Mouse (Mus musculus): ENCODE results near the gene St8sia1. TPM values are rescaled to one million over a fixed set of nuclear protein-coding genes. Genes with fewer than 3 reads are reported as not detected.
"Not testable (repeated sequence)": the region's sequence is repeated elsewhere in the genome, so short reads cannot be mapped to it uniquely, and the experiment has no call there.

The St8sia1 gene
- polyA plus RNA-seq, 1 experiment from 2014 or later = 2.9 TPM

GRCm38 (mm10) chr6:142992099-142992498, 27.8 kb upstream of the St8sia1 start:
- 36% methylated on average over 7 of the region's 7 CpGs for WGBS

GRCm38 (mm10) chr6:142991391-142992059, 27.3 kb upstream of the St8sia1 start:
- WGBS = 36% methylated on average over 7 of the region's 7 CpGs

More at GRCm38 (mm10) chr6:142992099-142992498, 27.8 kb upstream of the St8sia1 start:
- ATAC-seq (ENCODE audit: insufficient number of reproducible peaks, insufficient read depth, low FRiP score, low TSS enrichment) = no peak
- H3K4me1 ChIP-seq = peaks cover 24% of the 10 kb centered on the region
- no peak overlapping the region for H3K9ac ChIP-seq
- H3K27me3 ChIP-seq = peaks cover 3% of the 10 kb centered on the region; the same call in 1 of the 2 replicates
- H3K9me3 ChIP-seq = no peaks in the 10 kb centered on the region
- H3K27ac ChIP-seq = no peak overlapping the region
- no peak overlapping the region for H3K4me3 ChIP-seq
- H3K4me2 ChIP-seq (replicated peaks) = no peak overlapping the region
- H3K36me3 ChIP-seq = no peaks in the 10 kb centered on the region

GRCm38 (mm10) chr6:142990516-142990915, 26.3 kb upstream of the St8sia1 start:
- WGBS = 81% methylated on average over 9 of the region's 9 CpGs
- H3K4me2 ChIP-seq (replicated peaks) = no peak overlapping the region
- ATAC-seq (ENCODE audit: insufficient number of reproducible peaks, insufficient read depth, low FRiP score, low TSS enrichment) = no peak
- no peak overlapping the region for H3K27ac ChIP-seq
- H3K9ac ChIP-seq = no peak overlapping the region
- peaks cover 24% of the 10 kb centered on the region for H3K4me1 ChIP-seq
- no peak overlapping the region for H3K4me3 ChIP-seq
- peaks cover 3% of the 10 kb centered on the region; the same call in 1 of the 2 replicates for H3K27me3 ChIP-seq
- no peaks in the 10 kb centered on the region for H3K9me3 ChIP-seq
- H3K36me3 ChIP-seq = no peaks in the 10 kb centered on the region

More at GRCm38 (mm10) chr6:142991391-142992059, 27.3 kb upstream of the St8sia1 start:
- Histone ChIP-seq H3K4me3 (no peak overlapping the region), H3K9ac (no peak overlapping the region), H3K27me3 (peaks cover 3% of the 10 kb centered on the region; the same call in 1 of the 2 replicates), H3K27ac (no peak overlapping the region), H3K4me2 (replicated peaks) (no peak overlapping the region), H3K9me3 (no peaks in the 10 kb centered on the region), H3K4me1 (peaks cover 24% of the 10 kb centered on the region), H3K36me3 (no peaks in the 10 kb centered on the region)
- ATAC-seq (ENCODE audit: insufficient number of reproducible peaks, insufficient read depth, low FRiP score, low TSS enrichment) = no peak; the same call in 1 of the 2 replicates

GRCm38 (mm10) chr6:142989495-142989894, 25.2 kb upstream of the St8sia1 start:
- Histone ChIP-seq H3K9me3 (no peaks in the 10 kb centered on the region), H3K9ac (no peak overlapping the region), H3K36me3 (no peaks in the 10 kb centered on the region), H3K4me3 (no peak overlapping the region), H3K4me1 (peaks cover 24% of the 10 kb centered on the region), H3K4me2 (replicated peaks) (no peak overlapping the region), H3K27ac (no peak overlapping the region), H3K27me3 (peaks cover 3% of the 10 kb centered on the region; the same call in 1 of the 2 replicates)
- WGBS = 88% methylated on average over 13 of the region's 13 CpGs
- ATAC-seq (ENCODE audit: insufficient number of reproducible peaks, insufficient read depth, low FRiP score, low TSS enrichment) = no peak

GRCm38 (mm10) chr6:142988753-142989152, 24.5 kb upstream of the St8sia1 start:
- Histone ChIP-seq H3K4me3 (no peak overlapping the region), H3K27me3 (peaks cover 3% of the 10 kb centered on the region; the same call in 1 of the 2 replicates), H3K36me3 (no peaks in the 10 kb centered on the region), H3K4me2 (replicated peaks) (no peak overlapping the region), H3K9me3 (no peaks in the 10 kb centered on the region), H3K9ac (no peak overlapping the region), H3K4me1 (peaks cover 18% of the 10 kb centered on the region), H3K27ac (no peak overlapping the region)
- WGBS = 28% methylated on average over 10 of the region's 10 CpGs
- ATAC-seq (ENCODE audit: insufficient number of reproducible peaks, insufficient read depth, low FRiP score, low TSS enrichment) = no peak

- H3K27me3 ChIP-seq = peaks cover 2% of the 10 kb centered on the region; the same call in 1 of the 2 replicates
- ATAC-seq (ENCODE audit: insufficient number of reproducible peaks, insufficient read depth, low FRiP score, low TSS enrichment) = no peak
- no peak overlapping the region for H3K9ac ChIP-seq
- H3K4me3 ChIP-seq = no peak overlapping the region
- H3K36me3 ChIP-seq = no peaks in the 10 kb centered on the region
- no peak overlapping the region for H3K4me2 ChIP-seq (replicated peaks)
- H3K4me1 ChIP-seq = peaks cover 14% of the 10 kb centered on the region; the same call in 1 of the 2 replicates
- 59% methylated on average over 6 of the region's 6 CpGs for WGBS
- no peak overlapping the region for H3K27ac ChIP-seq
- no peaks in the 10 kb centered on the region for H3K9me3 ChIP-seq
These were observed 24.0 kb upstream of the St8sia1 start for GRCm38 (mm10) chr6:142988231-142988630.

- no peaks in the 10 kb centered on the region for H3K9me3 ChIP-seq
- H3K4me2 ChIP-seq (replicated peaks) = no peak overlapping the region
- H3K9ac ChIP-seq = no peak overlapping the region
- H3K27ac ChIP-seq = no peak overlapping the region
- 67% methylated on average over 6 of the region's 6 CpGs for WGBS
- no peaks in the 10 kb centered on the region for H3K36me3 ChIP-seq
- H3K4me1 ChIP-seq = peaks cover 11% of the 10 kb centered on the region; the same call in 1 of the 2 replicates
- H3K27me3 ChIP-seq = no peaks in the 10 kb centered on the region
- ATAC-seq (ENCODE audit: insufficient number of reproducible peaks, insufficient read depth, low FRiP score, low TSS enrichment) = no peak
- H3K4me3 ChIP-seq = no peak overlapping the region
These were observed 23.4 kb upstream of the St8sia1 start for GRCm38 (mm10) chr6:142987616-142988015.

GRCm38 (mm10) chr6:142986706-142987105, 22.5 kb upstream of the St8sia1 start:
- not testable (repeated sequence) for H3K4me2 ChIP-seq (replicated peaks); H3K36me3 ChIP-seq; ATAC-seq (ENCODE audit: insufficient number of reproducible peaks, insufficient read depth, low FRiP score, low TSS enrichment); H3K9me3 ChIP-seq; H3K9ac ChIP-seq; H3K4me3 ChIP-seq; H3K27ac ChIP-seq; H3K27me3 ChIP-seq; H3K4me1 ChIP-seq
- 87% methylated on average over 9 of the region's 9 CpGs for WGBS

GRCm38 (mm10) chr6:142985561-142986238, 21.4 kb upstream of the St8sia1 start:
- not testable (repeated sequence) for ATAC-seq (ENCODE audit: insufficient number of reproducible peaks, insufficient read depth, low FRiP score, low TSS enrichment); H3K4me2 ChIP-seq (replicated peaks); H3K4me1 ChIP-seq; H3K9ac ChIP-seq; H3K27me3 ChIP-seq; H3K9me3 ChIP-seq; H3K27ac ChIP-seq; H3K4me3 ChIP-seq; H3K36me3 ChIP-seq
- 89% methylated on average over 9 of the region's 9 CpGs for WGBS

GRCm38 (mm10) chr6:142979665-142980660, 15.7 kb upstream of the St8sia1 start:
- WGBS = 37% methylated on average over 6 of the region's 6 CpGs
- Histone ChIP-seq H3K27ac (no peak overlapping the region), H3K36me3 (no peaks in the 10 kb centered on the region), H3K9me3 (no peaks in the 10 kb centered on the region), H3K4me2 (replicated peaks) (no peak overlapping the region), H3K4me1 (peaks cover 9% of the 10 kb centered on the region; the same call in 1 of the 2 replicates), H3K9ac (no peak overlapping the region), H3K4me3 (no peak overlapping the region), H3K27me3 (no peaks in the 10 kb centered on the region)
- no peak for ATAC-seq (ENCODE audit: insufficient number of reproducible peaks, insufficient read depth, low FRiP score, low TSS enrichment)

GRCm38 (mm10) chr6:142977221-142977620, 13.0 kb upstream of the St8sia1 start:
- peaks cover 9% of the 10 kb centered on the region; the same call in 1 of the 2 replicates for H3K4me1 ChIP-seq
- H3K27me3 ChIP-seq = no peaks in the 10 kb centered on the region
- H3K4me3 ChIP-seq = no peak overlapping the region
- H3K9ac ChIP-seq = no peak overlapping the region
- no peak overlapping the region for H3K4me2 ChIP-seq (replicated peaks)
- H3K9me3 ChIP-seq = no peaks in the 10 kb centered on the region
- H3K27ac ChIP-seq = no peak overlapping the region
- no peak for ATAC-seq (ENCODE audit: insufficient number of reproducible peaks, insufficient read depth, low FRiP score, low TSS enrichment)
- 52% methylated on average over 1 of the region's 1 CpGs for WGBS
- H3K36me3 ChIP-seq = no peaks in the 10 kb centered on the region
